Mouse (Mus musculus): ENCODE data around the gene Mybbp1a. TPM values are rescaled to one million over a fixed set of nuclear protein-coding genes. Genes with fewer than 3 reads are reported as not detected.

The Mybbp1a gene
- 82.3 and 88.2 TPM in 2 replicates for polyA plus RNA-seq (2015; fragmentation: Nextera tagmentation; extraction: Ambion mirVana)

GRCm38 (mm10) chr11:72440965-72441664 lies at the start of gene Mybbp1a:
Gene Mybbp1a, plus strand, starts transcription at chr11:72441355.
- peak within 1 kb of the TSS; percentile 89 for H3K27ac ChIP-seq (replicated peaks)
- WGBS: under 1% methylated on average over 46 of the region's 46 CpGs
- peaks cover 17% of the 10 kb centered on the region for H3K4me1 ChIP-seq
- peaks cover 39% of the 10 kb centered on the region for H3K36me3 ChIP-seq
- peak; percentile 89 for ATAC-seq (ENCODE audit: extremely low read depth, insufficient number of reproducible peaks, low FRiP score, low TSS enrichment)
- peak within 1 kb of the TSS; percentile 95 for H3K9ac ChIP-seq
- peak within 1 kb of the TSS; percentile 98 for H3K4me2 ChIP-seq
- 0 out of 2 replicates have a peak, but pooled peaks cover 6% of the 10 kb centered on the region for H3K27me3 ChIP-seq (replicated peaks)
- H3K9me3 ChIP-seq: no peaks in the 10 kb centered on the region
- peak within 1 kb of the TSS; percentile 97 for H3K4me3 ChIP-seq

GRCm38 (mm10) chr11:72393243-72393642 lies 47.9 kb upstream of the Mybbp1a start:
- Histone ChIP-seq H3K4me1 (peaks cover 51% of the 10 kb centered on the region), H3K36me3 (peaks cover 97% of the 10 kb centered on the region), H3K9ac (no peak overlapping the region), H3K9me3 (no peaks in the 10 kb centered on the region), H3K4me3 (no peak overlapping the region), H3K27me3 (replicated peaks) (no peaks in the 10 kb centered on the region), H3K27ac (replicated peaks) (0 out of 2 replicates have a peak overlapping the region, but pooled peaks have one; percentile 94), H3K4me2 (no peak overlapping the region)
- ATAC-seq (ENCODE audit: extremely low read depth, insufficient number of reproducible peaks, low FRiP score, low TSS enrichment): no peak
- 91% methylated on average over 3 of the region's 3 CpGs for WGBS

DNA sequence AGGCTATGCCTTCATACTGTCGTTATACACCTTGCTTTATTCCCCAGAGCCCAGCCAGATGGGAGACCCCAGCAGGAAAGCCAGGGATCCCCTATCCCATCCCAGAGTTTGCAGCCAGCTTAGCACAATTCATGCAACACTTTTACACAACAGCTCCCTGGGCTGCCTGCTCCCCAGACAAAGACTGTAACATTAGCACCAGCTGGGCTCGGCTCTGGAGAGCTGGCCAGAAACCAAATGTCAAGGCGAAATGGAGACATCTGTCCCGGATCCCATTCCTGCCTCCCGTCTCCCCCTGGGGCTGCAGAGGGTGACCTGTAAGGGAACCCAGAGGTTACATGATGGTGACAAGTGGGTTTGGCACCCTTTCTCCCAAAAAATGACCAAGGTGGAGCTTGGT lies 47.5 kb upstream of the Mybbp1a start:
- no peak overlapping the region for H3K4me2 ChIP-seq
- peak overlapping the region; percentile 94 for H3K27ac ChIP-seq (replicated peaks)
- WGBS: 52% methylated on average over 5 of the region's 5 CpGs
- H3K27me3 ChIP-seq (replicated peaks): no peaks in the 10 kb centered on the region
- no peaks in the 10 kb centered on the region for H3K9me3 ChIP-seq
- peaks cover 55% of the 10 kb centered on the region for H3K4me1 ChIP-seq
- no peak overlapping the region for H3K9ac ChIP-seq
- H3K36me3 ChIP-seq: peaks cover 95% of the 10 kb centered on the region
- no peak for ATAC-seq (ENCODE audit: extremely low read depth, insufficient number of reproducible peaks, low FRiP score, low TSS enrichment)
- H3K4me3 ChIP-seq: no peak overlapping the region

DNA sequence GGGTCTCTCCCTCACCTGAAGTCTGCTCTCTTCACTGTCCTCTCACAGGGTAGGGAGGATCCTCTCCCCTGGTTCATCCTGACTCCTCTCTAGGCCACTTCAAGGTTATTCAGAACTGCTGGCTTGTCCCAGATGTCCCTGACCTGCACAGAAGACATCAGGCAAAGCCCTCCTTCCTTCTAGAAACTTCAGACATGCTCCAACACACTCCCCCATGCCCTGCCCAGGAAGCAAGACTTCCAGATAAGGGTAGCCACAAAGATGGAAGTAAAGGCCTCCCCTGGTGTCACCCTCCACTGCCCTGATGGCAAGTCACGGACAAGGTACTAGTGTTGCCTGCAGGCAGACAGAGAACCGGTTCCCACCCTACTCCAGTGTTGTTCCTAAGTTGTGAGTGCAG lies 46.5 kb upstream of the Mybbp1a start:
- peak overlapping the region; percentile 94 for H3K27ac ChIP-seq (replicated peaks)
- 47% methylated on average over 2 of the region's 2 CpGs for WGBS

DNA sequence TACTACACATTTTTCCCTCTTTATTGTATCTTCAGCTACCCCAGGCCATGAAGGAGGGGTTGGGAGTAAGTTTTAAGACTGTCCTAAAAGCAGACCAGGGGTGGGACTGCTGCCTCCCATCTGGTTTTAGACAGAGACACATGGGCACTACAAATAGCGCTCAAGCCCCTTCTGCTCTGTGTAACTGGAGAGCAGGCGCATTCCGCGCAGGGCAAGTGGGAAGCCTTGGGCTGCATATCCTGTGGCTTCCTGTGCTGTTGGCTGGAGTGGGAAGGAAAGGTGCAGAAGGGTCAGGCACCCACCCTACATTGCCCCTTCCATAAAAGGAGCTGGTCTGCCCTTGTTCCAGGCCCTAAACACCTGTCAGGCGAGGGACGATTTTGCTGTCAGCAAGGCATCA lies 45.5 kb upstream of the Mybbp1a start:
- Histone ChIP-seq H3K4me3 (no peak overlapping the region), H3K9ac (no peak overlapping the region), H3K4me1 (peaks cover 72% of the 10 kb centered on the region), H3K4me2 (no peak overlapping the region), H3K27me3 (replicated peaks) (no peaks in the 10 kb centered on the region), H3K27ac (replicated peaks) (peak overlapping the region; percentile 94), H3K9me3 (no peaks in the 10 kb centered on the region), H3K36me3 (peaks cover 95% of the 10 kb centered on the region)
- ATAC-seq (ENCODE audit: extremely low read depth, insufficient number of reproducible peaks, low FRiP score, low TSS enrichment): no peak
- 35% methylated on average over 6 of the region's 6 CpGs for WGBS

More for the DNA sequence above, 46.5 kb upstream of the Mybbp1a start:
- ATAC-seq (ENCODE audit: extremely low read depth, insufficient number of reproducible peaks, low FRiP score, low TSS enrichment): no peak
- peaks cover 64% of the 10 kb centered on the region for H3K4me1 ChIP-seq
- no peaks in the 10 kb centered on the region for H3K9me3 ChIP-seq
- H3K27me3 ChIP-seq (replicated peaks): no peaks in the 10 kb centered on the region
- no peak overlapping the region for H3K4me2 ChIP-seq
- H3K9ac ChIP-seq: no peak overlapping the region
- peaks cover 95% of the 10 kb centered on the region for H3K36me3 ChIP-seq
- no peak overlapping the region for H3K4me3 ChIP-seq

- peak overlapping the region; percentile 94 for H3K27ac ChIP-seq (replicated peaks)
- peak overlapping the region; percentile 44 for H3K4me2 ChIP-seq
- H3K9ac ChIP-seq: 0 out of 2 replicates have a peak overlapping the region, but pooled peaks have one; percentile 2
- H3K4me3 ChIP-seq: no peak overlapping the region
- peaks cover 95% of the 10 kb centered on the region for H3K36me3 ChIP-seq
- 0 out of 2 replicates have a peak, but pooled peaks have one; percentile 16 for ATAC-seq (ENCODE audit: extremely low read depth, insufficient number of reproducible peaks, low FRiP score, low TSS enrichment)
- no peaks in the 10 kb centered on the region for H3K9me3 ChIP-seq
- peaks cover 82% of the 10 kb centered on the region for H3K4me1 ChIP-seq
- 47% methylated on average over 7 of the region's 7 CpGs for WGBS
- H3K27me3 ChIP-seq (replicated peaks): no peaks in the 10 kb centered on the region
Observed at GRCm38 (mm10) chr11:72396621-72397020, 44.5 kb upstream of the Mybbp1a start.

GRCm38 (mm10) chr11:72397072-72397471 lies 44.1 kb upstream of the Mybbp1a start:
- ATAC-seq (ENCODE audit: extremely low read depth, insufficient number of reproducible peaks, low FRiP score, low TSS enrichment): peak; percentile 35; the same call in 1 of the 2 replicates
- Histone ChIP-seq H3K27ac (replicated peaks) (peak overlapping the region; percentile 94), H3K4me2 (peak overlapping the region; percentile 44), H3K36me3 (peaks cover 95% of the 10 kb centered on the region), H3K4me1 (peaks cover 87% of the 10 kb centered on the region), H3K4me3 (no peak overlapping the region), H3K9ac (peak overlapping the region; percentile 62), H3K9me3 (no peaks in the 10 kb centered on the region), H3K27me3 (replicated peaks) (no peaks in the 10 kb centered on the region)
- 26% methylated on average over 10 of the region's 10 CpGs for WGBS

DNA sequence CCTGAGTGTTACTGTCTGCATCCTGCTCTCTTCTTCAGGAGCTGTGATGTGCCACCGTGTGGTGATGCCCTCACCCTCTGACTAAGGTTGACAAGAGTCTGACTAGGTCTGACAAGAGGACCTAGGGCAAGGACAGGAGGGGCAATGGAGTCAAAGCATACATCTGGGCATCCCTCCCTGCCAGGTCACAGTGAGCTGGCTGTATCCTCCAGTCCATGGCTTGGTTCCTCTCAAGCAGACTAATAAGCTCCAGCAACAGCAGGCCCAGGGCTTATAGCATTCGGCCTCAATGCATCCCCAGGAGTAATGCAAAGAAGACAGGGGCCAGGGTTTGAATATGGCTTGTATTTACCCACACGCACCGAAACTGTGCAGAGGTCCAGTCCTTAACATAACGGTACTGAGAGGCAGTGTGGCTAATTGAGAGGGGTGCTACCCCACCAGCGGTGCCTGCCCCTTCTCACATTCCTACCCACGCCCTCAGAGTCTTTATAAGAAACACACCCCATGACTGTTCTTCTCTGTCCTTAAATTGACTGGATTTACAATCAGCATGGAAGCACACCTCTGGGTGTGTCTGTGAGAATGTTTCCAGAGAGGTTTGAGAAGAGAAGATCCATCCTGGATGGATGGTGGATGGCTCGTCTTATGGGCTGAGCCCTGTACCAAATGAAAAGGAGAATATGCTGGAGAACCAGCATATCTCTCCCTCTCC lies 43.2 kb upstream of the Mybbp1a start:
- Histone ChIP-seq H3K9ac (peak overlapping the region; percentile 62), H3K27ac (replicated peaks) (peak overlapping the region; percentile 94), H3K4me3 (no peak overlapping the region), H3K9me3 (no peaks in the 10 kb centered on the region), H3K4me2 (0 out of 2 replicates have a peak overlapping the region, but pooled peaks have one; percentile 24), H3K36me3 (peaks cover 96% of the 10 kb centered on the region), H3K4me1 (peaks cover 96% of the 10 kb centered on the region), H3K27me3 (replicated peaks) (no peaks in the 10 kb centered on the region)
- ATAC-seq (ENCODE audit: extremely low read depth, insufficient number of reproducible peaks, low FRiP score, low TSS enrichment): no peak
- WGBS: 75% methylated on average over 8 of the region's 8 CpGs

GRCm38 (mm10) chr11:72401068-72401467 lies 40.1 kb upstream of the Mybbp1a start:
- H3K9ac ChIP-seq: no peak overlapping the region
- H3K27me3 ChIP-seq (replicated peaks): no peaks in the 10 kb centered on the region
- no peak for ATAC-seq (ENCODE audit: extremely low read depth, insufficient number of reproducible peaks, low FRiP score, low TSS enrichment)
- peaks cover 97% of the 10 kb centered on the region for H3K4me1 ChIP-seq
- WGBS: 78% methylated on average over 12 of the region's 12 CpGs
- no peaks in the 10 kb centered on the region for H3K9me3 ChIP-seq
- peaks cover 84% of the 10 kb centered on the region for H3K36me3 ChIP-seq
- no peak overlapping the region for H3K4me2 ChIP-seq
- H3K27ac ChIP-seq (replicated peaks): peak overlapping the region; percentile 61; the same call in 1 of the 2 replicates
- H3K4me3 ChIP-seq: no peak overlapping the region

- H3K36me3 ChIP-seq: peaks cover 75% of the 10 kb centered on the region
- no peak overlapping the region for H3K4me3 ChIP-seq
- H3K9me3 ChIP-seq: no peaks in the 10 kb centered on the region
- no peak overlapping the region for H3K4me2 ChIP-seq
- WGBS: 44% methylated on average over 5 of the region's 5 CpGs
- ATAC-seq (ENCODE audit: extremely low read depth, insufficient number of reproducible peaks, low FRiP score, low TSS enrichment): no peak
- H3K9ac ChIP-seq: peak overlapping the region; percentile 58; the same call in 1 of the 2 replicates
- peak overlapping the region; percentile 61 for H3K27ac ChIP-seq (replicated peaks)
- peaks cover 97% of the 10 kb centered on the region for H3K4me1 ChIP-seq
- H3K27me3 ChIP-seq (replicated peaks): no peaks in the 10 kb centered on the region
Observed at GRCm38 (mm10) chr11:72402017-72402416, 39.1 kb upstream of the Mybbp1a start.

- Histone ChIP-seq H3K4me1 (peaks cover 95% of the 10 kb centered on the region), H3K36me3 (peaks cover 66% of the 10 kb centered on the region), H3K9ac (no peak overlapping the region), H3K4me3 (no peak overlapping the region), H3K9me3 (no peaks in the 10 kb centered on the region), H3K4me2 (no peak overlapping the region), H3K27me3 (replicated peaks) (no peaks in the 10 kb centered on the region), H3K27ac (replicated peaks) (no peak overlapping the region; the same call in 1 of the 2 replicates)
- no peak for ATAC-seq (ENCODE audit: extremely low read depth, insufficient number of reproducible peaks, low FRiP score, low TSS enrichment)
- WGBS: 84% methylated on average over 12 of the region's 12 CpGs
Observed at GRCm38 (mm10) chr11:72402969-72403368, 38.2 kb upstream of the Mybbp1a start.

Measured in heart, embryonic 13.5 days (tissue).